Mouse (Mus musculus): ENCODE results near the gene Pard6a.
A peak's percentile ranks its signal among the peaks of the same experiment; 100 is the strongest.

Pard6a gene

DNA sequence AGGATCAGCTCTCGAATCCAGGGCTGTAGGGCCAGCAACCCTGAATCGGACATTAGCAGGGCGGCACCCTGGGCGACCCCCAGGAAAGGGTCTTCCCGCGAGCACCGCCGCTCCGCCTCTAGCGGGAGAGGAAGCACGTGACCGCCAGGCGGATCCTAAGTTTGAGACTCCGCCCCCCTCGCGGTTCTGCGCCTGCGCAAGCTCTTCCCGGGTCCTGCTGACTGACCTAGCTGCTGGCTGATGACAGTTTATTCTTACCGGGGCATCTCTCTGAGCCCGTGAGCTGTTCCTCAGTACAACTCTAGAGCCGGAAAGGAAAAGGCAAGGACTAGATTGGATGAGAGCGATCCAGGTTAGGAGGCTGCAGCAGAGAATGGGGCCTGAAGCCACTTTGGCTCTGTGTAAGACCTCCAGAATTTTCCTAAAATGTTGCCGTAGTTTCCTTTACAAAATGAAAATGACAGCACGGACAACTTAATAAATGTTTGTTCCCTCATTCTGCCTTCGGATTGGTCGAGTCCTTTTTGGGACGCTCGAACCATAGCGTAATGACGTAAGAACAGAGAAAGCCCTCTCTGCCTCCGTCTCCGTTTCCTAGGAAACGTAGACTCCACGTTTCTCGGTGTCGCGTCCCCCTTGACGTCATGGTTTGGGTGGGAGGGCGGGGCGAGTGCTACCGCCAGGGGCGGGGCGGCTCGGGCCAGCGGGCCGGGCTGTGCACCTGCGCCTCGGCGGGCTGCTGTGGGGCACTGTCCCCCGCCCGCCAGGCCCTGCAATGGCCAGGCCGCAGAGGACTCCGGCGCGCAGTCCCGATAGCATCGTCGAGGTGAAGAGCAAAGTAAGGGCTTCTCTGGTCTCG lies at the start of gene Pard6a, which contains the start of gene Acd:
TSS of gene Pard6a (plus strand) at position 183 of the 859 bp plus-strand sequence.
TSS of gene Acd (minus strand) at position 137 of the 859 bp plus-strand sequence.
- peak; percentile 82 for DNase-seq (ENCODE audit: low spot score)

DNA sequence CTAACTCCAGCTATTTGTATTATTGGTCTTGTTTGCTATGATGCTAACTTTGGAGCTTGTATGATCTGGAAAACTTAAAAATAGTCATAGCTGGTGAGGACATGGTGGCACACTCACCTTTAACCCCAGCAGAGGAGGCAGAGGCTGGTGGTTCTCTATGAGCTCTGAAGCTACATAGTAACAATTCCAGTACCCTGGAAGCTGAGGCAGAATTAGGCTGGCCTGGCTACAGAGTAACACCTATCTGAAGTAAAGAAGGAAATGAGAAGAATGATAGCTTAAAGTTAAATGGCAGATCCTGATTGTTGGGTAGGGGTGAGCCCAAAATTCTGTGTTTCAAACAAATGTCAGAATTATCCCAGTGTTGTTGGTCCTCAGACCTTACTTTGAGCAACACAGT lies 43.3 kb upstream of the Pard6a start:
- DNase-seq (ENCODE audit: low spot score): no peak

DNA sequence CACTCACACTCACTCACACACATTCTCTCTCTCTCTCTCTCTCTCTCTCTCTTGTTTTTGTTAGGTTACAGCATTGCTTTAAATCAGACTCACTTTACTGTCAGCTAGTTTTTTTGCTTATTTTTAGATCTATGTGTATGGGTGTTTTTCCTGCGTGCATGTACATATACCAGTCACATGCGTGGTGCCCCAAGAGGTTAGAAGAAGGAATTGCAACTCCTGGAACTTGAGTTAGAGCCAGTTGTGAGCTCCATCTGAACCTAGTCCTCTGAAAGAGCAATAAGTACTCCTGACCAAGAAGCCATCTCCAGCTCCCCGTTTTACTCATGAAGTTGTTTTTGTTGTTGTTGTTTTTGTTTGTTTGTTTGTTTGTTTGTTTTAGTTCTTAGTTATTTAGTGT lies 39.8 kb upstream of the Pard6a start:
- DNase-seq (ENCODE audit: low spot score): no peak

DNA sequence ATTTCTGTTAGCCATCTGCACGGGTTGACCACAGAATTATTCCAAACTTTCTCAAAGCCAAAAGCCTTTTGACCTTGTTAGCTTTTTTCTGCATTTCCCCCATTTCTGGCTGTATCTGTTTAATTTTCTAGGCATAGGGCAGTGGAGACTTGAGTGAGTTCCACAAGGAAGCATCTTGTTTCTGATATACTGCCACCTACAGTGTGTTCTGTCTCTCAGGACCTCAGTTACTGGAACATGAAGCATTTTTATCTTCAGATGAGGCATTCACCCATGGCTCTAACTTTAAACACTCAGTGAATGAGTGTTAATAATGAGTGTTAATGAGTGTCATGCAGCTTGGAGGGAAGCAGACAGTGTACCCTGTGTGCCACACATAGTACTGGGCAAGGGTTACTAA lies 23.1 kb upstream of the Pard6a start:
- DNase-seq (ENCODE audit: low spot score): no peak

DNA sequence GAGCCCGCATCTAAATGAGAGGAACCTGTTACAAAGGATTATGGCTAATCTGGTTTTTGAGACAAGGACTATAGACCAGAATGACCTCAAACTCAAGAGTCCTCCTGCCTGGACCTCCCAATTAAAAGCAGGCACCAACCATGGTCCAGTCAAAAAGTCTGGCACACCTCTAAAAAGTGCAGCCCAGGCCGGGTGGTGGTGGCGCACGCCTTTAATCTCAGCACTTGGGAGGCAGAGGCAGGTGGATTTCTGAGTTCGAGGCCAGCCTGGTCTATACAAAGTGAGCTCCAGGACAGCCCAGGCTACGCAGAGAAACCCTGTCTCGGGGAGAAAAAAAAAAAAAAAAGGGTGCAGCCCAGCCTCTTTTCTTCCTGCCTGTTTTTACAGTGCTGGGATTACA lies 15.6 kb upstream of the Pard6a start:
- no peak for DNase-seq (ENCODE audit: low spot score)

DNA sequence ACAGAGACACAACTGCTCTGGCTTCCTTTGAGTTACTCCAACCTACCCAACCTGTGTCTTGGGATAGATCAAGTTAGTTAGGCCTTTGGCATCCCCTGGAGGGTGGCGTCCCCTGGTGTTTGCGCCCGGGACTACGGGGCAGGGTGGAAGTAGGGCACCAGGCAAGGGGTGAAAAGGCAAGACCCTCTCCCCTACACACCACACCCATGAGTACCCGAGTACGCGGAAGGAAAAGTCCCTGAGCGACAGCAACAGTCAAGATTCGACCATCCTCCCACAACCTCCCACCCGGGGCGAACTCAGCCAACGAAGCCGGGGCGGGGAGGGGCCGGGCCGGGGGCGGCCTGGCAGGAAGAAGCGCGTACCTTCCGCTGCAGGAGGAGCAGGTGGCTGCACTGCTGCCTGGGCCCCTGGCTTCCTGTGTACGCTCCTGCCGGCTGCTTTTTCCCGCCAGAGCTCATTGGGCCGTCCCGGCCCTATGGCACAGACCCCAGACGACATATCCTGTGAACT lies 15.1 kb upstream of the Pard6a start, which contains the start of gene Carmil2:
TSS of gene Carmil2 (plus strand) at position 479 of the 513 bp plus-strand sequence.
- DNase-seq (ENCODE audit: low spot score): no peak

DNA sequence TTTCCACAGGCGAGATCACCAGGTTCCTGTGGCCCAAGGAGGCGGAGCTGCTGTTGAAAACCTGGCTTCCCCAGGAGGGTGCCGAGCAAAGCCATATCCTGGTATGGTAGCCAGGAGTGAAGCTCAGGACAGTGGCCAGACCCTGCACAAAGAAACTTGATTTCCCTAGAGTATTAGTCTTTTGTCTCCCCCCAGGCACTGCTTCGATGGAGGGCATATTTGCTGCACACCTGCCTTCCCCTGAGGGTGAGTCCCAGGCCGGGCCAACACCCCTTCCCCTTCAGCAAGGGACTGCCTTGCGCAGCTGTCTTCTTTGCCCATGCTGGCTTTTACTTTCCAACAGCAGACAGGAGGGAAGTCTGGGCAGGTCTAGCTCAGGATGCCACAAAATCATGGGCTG lies 14.4 kb upstream of the Pard6a start:
- DNase-seq (ENCODE audit: low spot score): no peak

DNA sequence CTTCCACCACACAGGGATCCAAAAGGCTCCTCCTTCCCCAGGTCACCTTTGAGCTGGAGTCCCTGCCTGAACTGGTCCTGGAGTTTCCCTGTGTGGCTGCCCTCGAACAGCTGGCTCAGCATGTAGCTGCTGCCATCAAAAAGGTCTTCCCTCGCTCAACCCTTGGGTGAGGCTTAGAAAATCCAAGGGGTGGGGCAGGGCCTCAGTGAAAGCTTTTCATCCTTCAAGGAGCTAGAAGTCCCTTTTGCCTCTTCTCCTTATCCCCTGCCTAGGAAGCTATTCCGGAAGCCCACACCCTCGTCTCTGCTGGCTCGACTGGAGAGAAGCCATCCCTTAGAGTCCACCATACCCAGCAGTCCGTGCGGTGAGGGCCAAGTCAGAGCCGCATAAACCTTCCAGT lies 13.4 kb upstream of the Pard6a start:
- no peak for DNase-seq (ENCODE audit: low spot score)

DNA sequence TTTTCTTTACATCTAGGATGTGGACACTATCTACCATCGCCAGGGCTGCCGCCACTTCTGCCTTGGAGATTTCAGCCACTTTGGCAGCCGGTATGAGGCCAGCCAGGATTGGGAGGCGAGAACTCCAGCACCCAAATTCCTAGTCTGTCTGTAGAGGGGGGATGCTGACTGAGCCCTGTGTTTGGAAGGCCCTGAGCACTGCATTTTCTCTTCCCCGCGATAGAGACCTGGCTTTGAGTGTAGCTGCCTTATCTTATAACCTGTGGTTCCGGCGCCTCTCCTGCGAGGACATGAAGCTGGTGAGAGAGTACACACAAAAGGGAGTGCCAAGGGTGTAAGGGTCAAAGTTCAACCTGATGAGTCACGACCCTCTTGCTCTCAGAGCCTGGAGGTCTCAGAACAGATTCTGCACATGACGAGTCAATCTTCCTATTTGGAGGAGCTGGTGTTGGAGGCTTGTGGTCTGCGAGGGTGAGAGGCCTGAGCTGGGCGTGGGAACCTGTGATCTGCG lies 12.7 kb upstream of the Pard6a start:
- DNase-seq (ENCODE audit: low spot score): no peak

DNA sequence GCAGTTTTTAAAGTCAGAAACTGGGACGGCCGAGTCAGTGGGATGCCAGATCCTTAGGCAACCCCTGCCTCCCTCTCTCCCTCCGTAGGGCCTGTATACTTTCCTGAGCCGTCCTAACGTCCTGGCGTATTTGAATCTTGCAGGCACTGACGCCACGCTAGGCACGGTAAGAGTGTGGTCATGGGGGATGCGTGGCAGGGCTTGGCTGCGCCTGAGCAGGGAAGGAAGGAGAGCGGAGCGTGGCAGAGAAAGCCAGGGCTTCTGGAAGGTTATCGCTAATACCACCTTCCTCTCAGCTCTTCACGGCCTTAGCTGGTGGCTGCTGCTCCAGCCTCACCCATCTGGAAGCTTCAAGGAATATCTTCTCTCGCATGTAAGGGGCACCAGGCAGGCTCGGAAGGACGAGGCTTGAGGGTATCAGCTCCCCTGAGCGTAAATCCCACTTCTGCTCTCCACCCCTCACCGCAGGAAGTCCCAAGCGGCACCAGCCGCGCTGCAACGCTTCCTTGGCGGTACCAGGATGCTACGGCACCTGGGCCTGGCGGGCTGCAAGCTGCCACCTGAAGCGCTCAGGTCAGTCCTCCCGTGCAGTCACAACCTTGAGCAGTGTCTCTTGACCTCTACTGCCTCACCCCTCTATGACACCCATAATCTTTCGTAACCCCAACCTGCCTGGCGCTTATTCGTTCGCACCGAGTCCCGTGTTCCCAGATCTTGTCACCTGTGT lies 11.5 kb upstream of the Pard6a start:
- no peak for DNase-seq (ENCODE audit: low spot score)

DNA sequence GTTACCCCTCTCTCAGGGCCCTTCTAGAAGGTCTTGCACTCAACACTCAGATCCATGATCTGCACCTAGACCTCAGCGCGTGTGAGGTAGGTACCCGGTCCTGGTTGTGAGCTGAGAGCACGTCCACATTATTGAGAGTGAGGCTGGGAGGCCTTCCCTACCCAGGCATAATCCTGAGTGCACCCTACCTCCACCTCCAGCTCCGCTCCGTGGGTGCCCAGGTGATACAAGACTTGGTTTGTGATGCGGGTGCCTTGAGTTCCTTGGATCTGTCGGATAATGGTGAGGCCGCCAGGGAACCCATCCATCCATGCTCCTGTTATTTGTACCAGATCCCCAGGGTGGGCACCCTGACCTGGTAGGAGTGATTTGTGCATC lies 11.0 kb upstream of the Pard6a start:
- DNase-seq (ENCODE audit: low spot score): no peak

DNA sequence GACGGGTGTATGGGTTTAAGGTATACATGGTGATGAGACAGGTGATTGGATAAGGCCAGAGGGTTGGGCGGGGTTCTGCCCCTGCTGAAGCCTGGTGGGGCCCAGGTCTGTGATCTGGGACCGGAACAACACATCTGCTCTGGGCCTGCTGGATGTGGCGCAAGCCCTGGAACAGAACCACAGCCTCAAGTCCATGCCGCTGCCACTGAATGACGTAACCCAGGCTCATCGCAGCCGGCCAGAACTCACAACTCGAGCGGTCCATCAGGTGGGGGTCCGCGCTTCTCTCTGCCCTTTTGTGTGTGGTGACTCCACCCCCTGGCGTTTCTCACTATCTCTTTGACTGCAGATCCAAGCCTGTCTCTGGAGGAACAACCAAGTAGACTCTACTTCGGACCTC lies 10.0 kb upstream of the Pard6a start:
- no peak for DNase-seq (ENCODE audit: low spot score)

DNA sequence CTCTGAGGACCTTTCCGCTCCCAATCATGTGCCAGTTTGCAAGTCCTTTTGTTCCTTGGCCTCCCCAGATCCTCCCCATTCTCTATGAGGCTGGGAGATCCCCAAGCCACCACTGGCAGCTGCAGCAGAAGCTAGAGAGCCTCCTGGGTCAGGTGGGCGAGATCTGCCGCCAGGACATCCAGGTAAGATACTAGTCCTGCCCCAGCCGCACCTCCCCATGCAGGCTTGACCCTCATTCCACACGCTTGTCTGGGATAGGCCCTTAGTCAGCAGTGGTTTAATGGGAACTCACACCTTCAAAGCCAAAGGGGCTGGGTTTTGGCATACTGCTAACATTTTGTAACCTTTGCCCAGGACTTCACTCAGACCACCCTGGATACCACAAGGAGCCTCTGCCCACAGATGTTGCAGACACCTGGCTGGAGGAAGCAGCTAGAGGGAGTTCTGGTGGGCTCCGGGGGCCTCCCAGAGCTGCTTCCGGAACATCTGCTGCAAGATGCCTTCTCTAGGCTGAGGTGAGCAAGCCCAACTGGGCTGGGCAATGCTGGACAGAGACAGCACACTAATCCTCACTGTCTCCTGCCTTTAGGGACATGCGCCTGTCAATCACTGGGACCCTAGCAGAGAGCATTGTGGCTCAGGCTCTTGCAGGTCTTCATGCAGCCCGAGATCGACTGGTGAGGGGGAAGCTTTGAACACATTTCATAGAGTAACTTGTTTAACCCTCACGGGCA lies 8.3 kb upstream of the Pard6a start:
- no peak for DNase-seq (ENCODE audit: low spot score)

DNA sequence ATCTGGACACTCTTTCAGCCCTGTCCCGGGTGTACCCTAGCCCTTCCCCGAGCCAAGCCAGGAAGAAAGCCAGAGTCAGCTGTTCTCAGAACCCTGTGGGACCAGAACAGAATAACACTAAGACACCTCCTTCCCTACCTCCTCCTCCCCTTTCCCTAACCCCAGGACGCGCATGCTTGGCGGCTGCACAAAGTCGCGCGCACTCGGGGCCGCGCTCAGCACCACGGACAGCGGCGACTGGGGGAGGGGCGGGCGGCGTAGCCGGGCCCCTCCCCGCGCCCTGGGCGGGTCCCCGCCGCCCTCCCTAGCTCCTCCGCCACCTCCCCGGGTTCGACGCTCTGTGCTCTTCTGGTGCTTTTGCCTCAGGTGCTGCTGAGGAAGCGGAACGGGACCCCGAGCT lies 7.3 kb upstream of the Pard6a start:
- no peak for DNase-seq (ENCODE audit: low spot score)

DNA sequence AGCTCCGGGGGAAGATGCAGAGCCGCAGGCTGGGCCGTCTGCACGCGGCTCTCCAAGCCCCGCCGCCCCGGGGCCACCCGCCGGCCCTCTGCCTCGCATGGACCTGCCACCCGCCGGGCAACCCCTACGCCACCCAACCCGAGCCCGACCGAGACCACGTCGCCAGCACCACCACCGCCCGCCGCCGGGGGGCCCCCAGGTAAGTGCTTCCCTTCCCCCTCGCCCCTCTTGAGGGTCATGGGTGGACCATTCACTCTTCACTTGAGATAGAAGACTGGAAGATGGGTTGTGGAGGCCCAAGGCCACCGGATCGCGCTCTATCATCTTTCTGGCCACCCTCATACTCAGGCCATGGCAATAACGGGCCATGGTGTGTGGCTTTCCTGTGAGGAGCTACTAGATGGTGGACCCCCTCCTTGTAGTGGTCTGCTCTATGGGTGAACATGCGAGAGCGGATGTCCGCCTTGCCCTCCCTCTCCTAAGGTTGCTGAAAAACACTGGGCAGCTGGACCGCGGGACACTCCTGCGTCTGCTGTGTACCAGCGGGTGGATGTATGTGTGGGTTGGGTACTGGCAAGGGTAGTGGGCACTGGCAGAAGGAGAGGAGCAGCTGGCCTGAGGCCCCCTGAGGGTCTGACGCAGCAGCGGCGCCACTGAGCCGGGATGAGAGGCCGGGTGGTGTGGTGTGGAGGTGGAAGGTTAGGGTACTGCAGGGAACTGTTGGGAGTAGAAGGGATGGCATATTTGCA lies 6.7 kb upstream of the Pard6a start:
- DNase-seq (ENCODE audit: low spot score): no peak

DNA sequence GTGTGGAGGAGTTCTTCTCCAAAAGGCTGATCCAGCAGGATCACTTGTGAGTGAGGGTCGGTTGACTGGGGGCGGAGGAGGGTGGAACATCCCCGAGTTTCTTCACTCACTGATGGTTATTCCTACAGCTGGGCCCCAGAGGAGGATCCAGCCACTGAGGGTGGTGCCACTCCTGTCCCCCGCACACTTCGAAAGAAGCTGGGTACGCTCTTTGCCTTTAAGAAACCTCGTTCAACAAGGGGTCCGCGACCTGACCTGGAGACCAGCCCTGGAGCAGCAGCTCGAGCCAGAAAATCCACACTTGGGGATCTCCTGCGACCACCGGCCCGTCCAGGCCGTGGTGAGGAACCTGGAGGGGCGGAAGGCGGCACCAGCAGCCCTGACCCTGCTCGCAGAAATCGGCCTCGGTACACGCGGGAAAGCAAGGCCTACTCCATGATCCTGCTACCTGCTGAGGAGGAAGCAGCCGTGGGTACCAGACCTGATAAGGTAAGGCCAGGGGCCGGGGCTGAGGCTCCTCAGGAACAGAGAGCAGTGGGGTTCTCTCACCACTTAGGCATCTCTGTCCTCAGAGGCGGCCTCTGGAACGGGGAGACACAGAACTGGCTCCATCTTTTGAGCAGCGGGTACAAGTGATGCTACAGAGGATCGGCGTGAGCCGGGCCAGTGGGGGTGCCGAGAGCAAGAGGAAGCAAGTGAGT lies 5.7 kb upstream of the Pard6a start:
- DNase-seq (ENCODE audit: low spot score): no peak

DNA sequence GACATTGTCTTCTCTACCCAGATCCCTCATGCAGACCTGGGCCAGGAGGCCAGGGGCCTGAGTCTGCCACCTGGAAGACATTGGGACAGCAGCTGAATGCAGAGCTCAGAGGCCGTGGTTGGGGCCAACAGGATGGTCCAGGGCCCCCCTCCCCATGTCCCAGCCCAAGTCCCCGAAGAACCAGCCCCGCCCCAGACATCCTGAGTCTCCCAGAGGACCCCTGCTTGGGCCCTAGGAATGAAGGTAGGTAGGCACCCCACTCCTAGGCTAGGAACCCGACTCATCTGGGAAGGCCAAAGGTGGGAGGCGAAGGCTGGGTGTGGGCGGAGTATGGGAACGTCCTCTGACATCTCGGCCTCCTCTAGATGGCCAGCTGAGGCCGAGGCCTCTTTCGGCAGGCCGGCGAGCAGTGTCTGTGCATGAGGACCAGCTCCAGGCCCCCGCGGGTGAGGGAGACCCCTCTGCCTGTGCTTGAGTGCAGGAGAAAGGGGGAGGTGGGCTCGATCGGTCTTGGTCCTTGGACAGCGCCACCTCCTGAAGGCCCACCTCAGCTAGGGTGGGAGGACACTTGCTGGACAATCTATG lies 3.7 kb upstream of the Pard6a start:
- no peak for DNase-seq (ENCODE audit: low spot score)

DNA sequence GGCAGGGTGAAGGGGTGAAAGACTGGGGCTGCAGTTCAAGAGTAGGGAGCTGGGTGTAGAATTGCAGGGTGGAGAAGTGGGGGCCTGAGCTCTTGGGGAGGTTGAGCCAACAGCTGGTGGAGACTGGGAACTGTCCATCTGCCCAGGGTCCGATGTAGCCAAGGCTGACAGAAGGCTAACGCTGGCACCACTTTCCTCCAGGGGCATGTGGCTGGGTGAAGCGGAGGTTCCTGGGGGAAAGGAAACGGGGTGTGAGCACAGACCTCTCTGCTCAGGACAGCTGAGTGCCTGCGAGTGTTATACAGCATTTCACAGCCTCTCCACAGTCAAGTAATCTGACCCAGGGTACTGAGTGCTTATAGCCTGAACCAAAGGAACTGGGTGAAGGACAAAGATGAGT lies 2.2 kb upstream of the Pard6a start:
- DNase-seq (ENCODE audit: low spot score): no peak

DNA sequence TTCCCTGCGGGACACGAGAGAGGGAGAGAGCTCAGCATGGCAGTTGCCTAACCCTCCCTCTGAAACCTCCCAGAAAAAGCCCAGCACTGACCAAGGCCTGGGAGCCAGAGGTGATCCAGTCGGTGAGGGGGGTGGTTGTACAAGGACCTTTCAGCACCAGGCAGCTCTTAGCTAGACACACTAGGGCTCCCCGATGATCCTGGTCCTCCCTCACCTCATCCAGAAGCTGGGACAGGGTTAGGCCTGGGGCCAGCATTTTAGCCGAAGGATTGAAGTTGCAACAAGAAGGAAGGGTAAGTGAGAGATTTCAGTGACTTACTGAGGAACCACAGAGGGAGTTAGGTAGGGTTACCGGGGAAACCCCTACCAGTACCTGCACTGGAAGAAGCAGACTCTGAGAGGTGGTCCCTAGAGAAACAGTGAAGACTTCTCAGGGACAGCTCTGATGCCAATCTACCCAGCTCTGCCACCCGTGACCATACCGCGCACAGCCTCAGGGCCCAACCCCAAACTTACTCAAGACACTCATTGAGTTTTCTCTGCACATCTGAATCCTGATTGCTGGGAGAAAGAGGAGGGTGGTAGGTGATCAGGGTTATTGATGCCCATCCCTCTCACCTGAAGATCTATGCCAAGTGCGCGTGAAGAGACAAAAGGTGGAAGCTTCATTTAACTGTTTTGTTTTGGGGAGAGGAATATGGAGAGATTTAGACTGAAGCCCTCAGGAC lies 1.3 kb upstream of the Pard6a start:
- DNase-seq (ENCODE audit: low spot score): no peak

DNA sequence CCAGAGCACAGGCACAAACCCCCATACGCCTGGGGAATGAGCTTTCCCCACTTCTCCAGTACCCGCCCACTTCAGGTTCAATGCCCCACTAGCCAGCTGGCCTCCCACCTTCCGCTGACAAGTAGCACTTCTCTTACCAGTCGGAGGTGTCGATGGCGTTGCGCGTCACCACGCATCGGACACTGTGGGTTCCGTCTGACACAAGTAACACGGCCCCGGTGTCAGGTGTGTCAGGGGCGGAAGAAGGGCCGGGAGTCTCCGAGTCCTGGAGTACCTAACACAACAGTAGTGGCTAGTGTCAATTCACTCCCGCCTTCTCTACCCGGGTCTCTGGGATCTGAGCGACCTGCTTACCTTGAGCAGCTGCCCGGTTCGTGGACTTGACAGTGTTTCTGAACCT lies 382 bp upstream of the Pard6a start:
- no peak for DNase-seq (ENCODE audit: low spot score)
